Mouse (Mus musculus) liver, postnatal 0 days (tissue): ENCODE results near the gene Npr1. TPM values are rescaled to one million over a fixed set of nuclear protein-coding genes. Genes with fewer than 3 reads are reported as not detected.

Experiments
- ATAC-seq: fragments of 200-750 bp; cut with Nextera tagmentation; 2 replicates; pipeline ENCODE4 v1.8.0; 2017; ENCODE audit warnings: mild to moderate bottlenecking, moderate library complexity
- DNase-seq: peaks from one replicate; pipeline ENCODE4 v3.0.0-alpha.2; 2016
- H3K27ac ChIP-seq: fragments of 300-500 bp; sonication (generic); 2 replicates; pipeline ENCODE4 v1.5.1; 2014; ENCODE audit warnings: antibody characterized with exemption, moderate library complexity, mild to moderate bottlenecking, low read depth
- H3K27me3 ChIP-seq: fragments of 300-500 bp; sonication (generic); 2 replicates; pipeline ENCODE4 v1.6.1; 2014; ENCODE audit warnings: low read length, control low read depth, mixed read lengths; ENCODE audit not compliant: insufficient read depth
- H3K36me3 ChIP-seq: fragments of 300-500 bp; sonication (generic); replicated peaks from 2 replicates; pipeline ENCODE4 v1.6.1; 2014; ENCODE audit warnings: mild to moderate bottlenecking, control low read depth, low read length, moderate library complexity, mixed read lengths; ENCODE audit not compliant: insufficient read depth
- H3K4me1 ChIP-seq: fragments of 300-500 bp; sonication (generic); 2 replicates; pipeline ENCODE4 v1.6.1; 2014; ENCODE audit warnings: antibody characterized with exemption, mild to moderate bottlenecking, control low read depth; ENCODE audit not compliant: insufficient read depth
- H3K4me2 ChIP-seq: fragments of 300-500 bp; sonication (generic); 2 replicates; pipeline ENCODE4 v1.6.1; 2014; ENCODE audit warnings: low read depth, mild to moderate bottlenecking, low read length, moderate library complexity, mixed read lengths
- H3K4me3 ChIP-seq: fragments of 300-500 bp; sonication (generic); 2 replicates; pipeline ENCODE4 v1.5.1; 2014; ENCODE audit warnings: low read depth, low read length
- H3K9ac ChIP-seq: fragments of 300-500 bp; sonication (generic); replicated peaks from 2 replicates; pipeline ENCODE4 v1.6.1; 2014; ENCODE audit warnings: mild to moderate bottlenecking, moderate library complexity
- H3K9me3 ChIP-seq: fragments of 300-500 bp; sonication (generic); 2 replicates; pipeline ENCODE4 v1.6.1; 2016; ENCODE audit warnings: mild to moderate bottlenecking, control low read depth, low read length, mixed read lengths
- CTCF ChIP-seq: sonication (generic); IDR thresholded peaks from 2 replicates; pipeline ENCODE4 v1.5.1; 2016; ENCODE audit warnings: antibody characterized with exemption, low read depth
- EP300 ChIP-seq: IDR thresholded peaks from 2 replicates; pipeline ENCODE4 v1.6.1; 2016; ENCODE audit warnings: antibody characterized with exemption, low read depth, mild to moderate bottlenecking
- WGBS: fragments of 180-500 bp; shearing (Covaris S2); extraction: QIAGEN DNeasy Blood & Tissue Kit; methylation state at CpG from one replicate; pipeline ENCODE4 v1.1.7; 2014; ENCODE audit not compliant: insufficient replicate concordance; 5-methylcytosine and 5-hydroxymethylcytosine counted together
- polyA plus RNA-seq: library from polyadenylated mRNA; unstranded; fragments of >200 nt; fragmentation: Nextera tagmentation; extraction: Ambion mirVana; gene quantifications from 2 replicates; pipeline ENCODE4 v1.2.1, GENCODE M21; 2015

Gene Npr1
- polyA plus RNA-seq, 1 experiment from 2014 or later = 5.9 TPM

DNA sequence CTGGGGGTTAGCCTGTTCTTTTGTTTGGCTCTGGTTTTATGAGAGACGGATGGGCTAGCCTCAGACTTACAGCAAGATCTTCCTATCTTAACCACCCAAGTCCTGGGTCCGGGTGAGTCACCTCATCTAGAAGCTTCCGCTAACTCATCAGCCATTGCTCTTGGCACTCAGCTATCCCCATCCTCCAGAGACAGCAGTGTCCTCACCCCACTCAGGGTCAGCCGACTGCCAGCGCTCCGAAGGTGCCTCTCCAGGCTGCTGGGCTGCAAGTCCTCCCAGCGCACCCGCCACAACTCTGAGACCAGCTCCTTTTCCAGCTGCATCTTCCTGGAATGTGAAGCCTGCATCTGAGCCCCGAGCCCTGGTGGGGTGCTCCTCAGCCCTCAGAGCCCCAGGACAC lies 5.9 kb downstream of the Npr1 start:
- 87% methylated on average over 9 of the region's 9 CpGs for WGBS
- Histone ChIP-seq H3K4me2 (no peak overlapping the region), H3K27ac (no peak overlapping the region), H3K9me3 (no peaks in the 10 kb centered on the region), H3K4me3 (no peak overlapping the region), H3K4me1 (no peaks in the 10 kb centered on the region; the same call in 1 of the 2 replicates), H3K9ac (no peak overlapping the region), H3K27me3 (peaks cover 16% of the 10 kb centered on the region), H3K36me3 (no peaks in the 10 kb centered on the region)
- TF ChIP-seq EP300 (no peak), CTCF (no peak)
- DNase-seq (no peak), ATAC-seq (no peak)

DNA sequence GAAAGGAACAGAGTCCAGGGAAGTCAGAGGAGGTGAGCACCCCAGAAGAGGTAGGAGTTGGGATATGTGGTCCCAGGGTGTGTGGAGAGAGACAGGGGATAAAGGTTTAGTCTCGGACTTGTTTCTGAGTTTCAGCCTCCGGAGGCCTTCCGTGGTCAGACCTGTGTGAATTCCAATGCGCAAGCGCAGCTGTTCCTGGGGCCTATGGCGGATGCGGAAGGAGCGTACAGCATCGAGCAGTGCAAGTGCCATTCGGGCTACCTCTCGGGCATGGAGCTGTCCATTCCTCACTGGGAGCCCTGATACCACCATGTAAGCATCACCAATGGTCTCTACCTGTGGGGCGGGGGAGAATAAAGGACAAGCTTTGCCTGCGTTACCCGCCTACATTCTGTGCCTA lies 10.7 kb downstream of the Npr1 start:
- DNase-seq = no peak
- Histone ChIP-seq H3K27me3 (no peaks in the 10 kb centered on the region), H3K4me1 (no peaks in the 10 kb centered on the region), H3K36me3 (no peaks in the 10 kb centered on the region), H3K9ac (no peak overlapping the region), H3K9me3 (no peaks in the 10 kb centered on the region), H3K4me3 (no peak overlapping the region), H3K4me2 (no peak overlapping the region), H3K27ac (no peak overlapping the region)
- TF ChIP-seq CTCF (no peak), EP300 (no peak)
- WGBS = 90% methylated on average over 14 of the region's 14 CpGs
- ATAC-seq = no peak

- H3K27me3 ChIP-seq = no peaks in the 10 kb centered on the region
- ATAC-seq (peak; percentile 32), DNase-seq (no peak)
- TF ChIP-seq CTCF (no peak), EP300 (no peak)
- no peaks in the 10 kb centered on the region for H3K9me3 ChIP-seq
- no peak overlapping the region for H3K9ac ChIP-seq
- H3K36me3 ChIP-seq = no peaks in the 10 kb centered on the region
- peak overlapping the region; percentile 50 for H3K4me2 ChIP-seq
- no peak overlapping the region for H3K4me3 ChIP-seq
- WGBS = 35% methylated on average over 10 of the region's 10 CpGs
- peaks cover 4% of the 10 kb centered on the region for H3K4me1 ChIP-seq
- peak overlapping the region; percentile 3 for H3K27ac ChIP-seq
These were observed 14.1 kb downstream of the Npr1 start for GRCm38 (mm10) chr3:90451396-90452095.

DNA sequence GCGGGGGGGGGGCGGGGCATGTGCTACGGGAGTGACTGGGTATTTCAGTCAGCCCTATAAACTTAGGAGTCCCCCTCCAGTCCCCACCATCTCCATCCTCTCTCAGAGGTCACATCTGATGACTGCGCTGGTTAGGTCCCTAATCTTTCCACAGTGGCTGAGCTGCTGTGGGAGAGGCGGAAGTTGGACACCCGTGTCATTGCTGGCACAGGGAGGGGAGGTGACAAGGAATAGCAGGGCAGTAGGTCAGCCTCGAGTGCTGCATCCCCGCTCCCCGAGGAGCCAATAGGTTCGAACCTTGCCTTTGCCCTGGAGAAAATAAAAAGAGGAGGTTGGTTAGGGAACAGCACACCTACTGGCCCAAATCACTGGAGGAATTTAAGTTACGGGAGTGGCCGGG lies 14.8 kb downstream of the Npr1 start:
- Histone ChIP-seq H3K4me1 (peaks cover 9% of the 10 kb centered on the region), H3K9ac (no peak overlapping the region), H3K27ac (peak overlapping the region; percentile 3), H3K27me3 (no peaks in the 10 kb centered on the region), H3K4me2 (peak overlapping the region; percentile 50), H3K4me3 (no peak overlapping the region), H3K36me3 (no peaks in the 10 kb centered on the region), H3K9me3 (no peaks in the 10 kb centered on the region)
- 37% methylated on average over 11 of the region's 12 CpGs for WGBS
- ATAC-seq = no peak
- DNase-seq = no peak
- TF ChIP-seq CTCF (no peak), EP300 (no peak)

- H3K27ac ChIP-seq = no peak overlapping the region; the same call in 1 of the 2 replicates
- no peak for DNase-seq
- no peak overlapping the region for H3K4me2 ChIP-seq
- H3K9me3 ChIP-seq = no peaks in the 10 kb centered on the region
- WGBS = 60% methylated on average over 6 of the region's 6 CpGs
- no peak for TF ChIP-seq CTCF
- no peak for TF ChIP-seq EP300
- H3K36me3 ChIP-seq = no peaks in the 10 kb centered on the region
- H3K9ac ChIP-seq = no peak overlapping the region
- no peak overlapping the region for H3K4me3 ChIP-seq
- peaks cover 13% of the 10 kb centered on the region for H3K4me1 ChIP-seq
- H3K27me3 ChIP-seq = no peaks in the 10 kb centered on the region
- no peak for ATAC-seq
These were observed 17.0 kb downstream of the Npr1 start for GRCm38 (mm10) chr3:90448626-90449025.

GRCm38 (mm10) chr3:90447123-90447494 lies 18.6 kb downstream of the Npr1 start:
- peak overlapping the region; percentile 69 for H3K27ac ChIP-seq
- no peak overlapping the region for H3K4me3 ChIP-seq
- H3K9ac ChIP-seq = peak overlapping the region; percentile 53; the same call in 1 of the 2 replicates
- no peaks in the 10 kb centered on the region for H3K36me3 ChIP-seq
- H3K27me3 ChIP-seq = no peaks in the 10 kb centered on the region
- 48% methylated on average over 7 of the region's 7 CpGs for WGBS
- H3K9me3 ChIP-seq = no peaks in the 10 kb centered on the region
- DNase-seq (no peak), ATAC-seq (0 out of 2 replicates have a peak, but pooled peaks have one; percentile 7)
- no peak for TF ChIP-seq EP300
- no peak for TF ChIP-seq CTCF
- peaks cover 13% of the 10 kb centered on the region for H3K4me1 ChIP-seq
- H3K4me2 ChIP-seq = peak overlapping the region; percentile 72; the same call in 1 of the 2 replicates
